Mouse (Mus musculus) heart, postnatal 0 days (tissue): ENCODE data around the gene Rhebl1. TPM values are rescaled to one million over a fixed set of nuclear protein-coding genes. Genes with fewer than 3 reads are reported as not detected.
A peak's percentile ranks its signal among the peaks of the same experiment; 100 is the strongest.
"Not testable (repeated sequence)": the region's sequence is repeated elsewhere in the genome, so short reads cannot be mapped to it uniquely, and the experiment has no call there.

Experiments
- ATAC-seq: fragments of 200-750 bp; cut with Nextera tagmentation; 2 replicates; pipeline ENCODE4 v1.8.0; 2017; ENCODE audit warnings: low read depth, moderate number of reproducible peaks, moderate library complexity; ENCODE audit not compliant: insufficient read depth
- DNase-seq: peaks from one replicate; pipeline ENCODE4 v3.0.0-alpha.2; 2016; ENCODE audit warnings: low spot score
- H3K27ac ChIP-seq: fragments of 300-500 bp; sonication (generic); 2 replicates; pipeline ENCODE4 v1.5.1; 2014; ENCODE audit warnings: low read depth, mild to moderate bottlenecking
- H3K27me3 ChIP-seq: fragments of 300-500 bp; sonication (generic); 2 replicates; pipeline ENCODE4 v1.6.1; 2014; ENCODE audit warnings: low read length, mixed read lengths; ENCODE audit not compliant: control insufficient read depth, insufficient read depth
- H3K36me3 ChIP-seq: fragments of 300-500 bp; sonication (generic); replicated peaks from 2 replicates; pipeline ENCODE4 v1.6.1; 2014; ENCODE audit warnings: low read length, mixed read lengths; ENCODE audit not compliant: control insufficient read depth, insufficient read depth
- H3K4me1 ChIP-seq: fragments of 300-500 bp; sonication (generic); 2 replicates; pipeline ENCODE4 v1.6.1; 2014; ENCODE audit warnings: antibody characterized with exemption; ENCODE audit not compliant: control insufficient read depth, insufficient read depth
- H3K4me2 ChIP-seq: fragments of 300-500 bp; sonication (generic); 2 replicates; pipeline ENCODE4 v1.6.1; 2014; ENCODE audit warnings: low read depth, mild to moderate bottlenecking, low read length, moderate library complexity
- H3K4me3 ChIP-seq: fragments of 300-500 bp; sonication (generic); 2 replicates; pipeline ENCODE4 v1.5.1; 2014; ENCODE audit warnings: low read depth, low read length
- H3K9ac ChIP-seq: fragments of 300-500 bp; sonication (generic); replicated peaks from 2 replicates; pipeline ENCODE4 v1.6.1; 2014; ENCODE audit warnings: low read depth, low read length, mixed read lengths
- H3K9me3 ChIP-seq: fragments of 300-500 bp; sonication (generic); replicated peaks from 2 replicates; pipeline ENCODE4 v1.6.1; 2016; ENCODE audit warnings: low read length; ENCODE audit not compliant: control insufficient read depth
- CTCF ChIP-seq: IDR thresholded peaks from 2 replicates; pipeline ENCODE4 v1.5.1; 2016; ENCODE audit warnings: antibody characterized with exemption, control low read depth, low read depth
- EP300 ChIP-seq: IDR thresholded peaks from 2 replicates; pipeline ENCODE4 v1.6.1; 2016; ENCODE audit warnings: antibody characterized with exemption, low read depth
- WGBS: fragments of 180-500 bp; shearing (Covaris S2); extraction: QIAGEN DNeasy Blood & Tissue Kit; methylation state at CpG from one replicate; pipeline ENCODE4 v1.1.7; 2014; 5-methylcytosine and 5-hydroxymethylcytosine counted together
- polyA plus RNA-seq: library from polyadenylated mRNA; unstranded; fragments of >200 nt; fragmentation: Nextera tagmentation; extraction: Ambion mirVana; gene quantifications from 2 replicates; pipeline ENCODE4 v1.2.1, GENCODE M21; 2015
- total RNA-seq: library from RNA; depleted of rRNA; stranded (reverse); fragments of >200 nt; gene quantifications from 2 replicates; pipeline ENCODE4 v1.2.3, GENCODE M21; 2014; ENCODE audit warnings: low replicate concordance

The Rhebl1 gene
- total and polyA plus RNA-seq, 2 experiments from 2014 or later, result 4.1 to 12.6 TPM

DNA sequence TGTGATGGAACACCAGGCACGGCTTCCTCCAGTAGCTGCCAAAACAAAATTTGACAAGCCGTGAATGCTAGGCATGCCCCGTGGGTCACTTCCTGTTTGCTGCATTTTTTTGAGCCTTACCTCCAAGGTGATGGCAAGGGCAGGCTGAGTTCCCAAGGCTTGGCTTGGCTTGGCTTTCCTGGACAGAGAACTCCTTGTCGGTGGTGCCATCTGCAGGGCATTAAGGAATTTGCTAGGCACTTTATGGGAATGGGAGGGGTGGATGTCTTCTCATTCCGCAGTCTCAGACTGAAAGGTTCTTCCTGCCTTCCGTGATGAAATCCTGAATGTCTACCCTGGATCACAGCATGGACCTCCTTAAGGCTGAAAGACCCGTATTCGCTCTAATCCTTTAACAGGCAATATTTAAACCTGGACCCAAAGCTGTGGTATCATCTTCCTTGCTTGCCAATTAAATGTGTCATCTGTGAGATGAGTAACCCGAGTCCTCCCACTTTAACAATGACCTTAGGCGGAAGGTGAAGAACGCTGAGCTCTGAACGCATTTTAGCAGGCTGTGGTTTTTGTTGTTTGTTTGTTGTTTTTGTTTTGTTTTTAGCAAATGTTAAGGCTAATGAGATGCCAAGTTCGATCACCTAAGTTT is 34.4 kb upstream of the Rhebl1 start:
- Histone ChIP-seq H3K4me1 (no peaks in the 10 kb centered on the region; the same call in 1 of the 2 replicates), H3K4me3 (no peak overlapping the region), H3K27me3 (no peaks in the 10 kb centered on the region), H3K27ac (peak overlapping the region; percentile 43), H3K4me2 (no peak overlapping the region), H3K36me3 (peaks cover 13% of the 10 kb centered on the region), H3K9ac (no peak overlapping the region), H3K9me3 (no peaks in the 10 kb centered on the region)
- 12% methylated on average over 13 of the region's 13 CpGs for WGBS
- ATAC-seq (peak; percentile 87), DNase-seq (peak; percentile 94)
- TF ChIP-seq CTCF, result peak; percentile 83
- peak; percentile 69; the same call in 1 of the 2 replicates for TF ChIP-seq EP300

- DNase-seq, result no peak
- TF ChIP-seq EP300 (no peak), CTCF (no peak)
- Histone ChIP-seq H3K27ac (no peak overlapping the region), H3K4me1 (no peaks in the 10 kb centered on the region), H3K9me3 (no peaks in the 10 kb centered on the region), H3K9ac (no peak overlapping the region), H3K36me3 (peaks cover 13% of the 10 kb centered on the region), H3K27me3 (no peaks in the 10 kb centered on the region), H3K4me2 (no peak overlapping the region), H3K4me3 (no peak overlapping the region)
- 77% methylated on average over 5 of the region's 5 CpGs for WGBS
- no peak for ATAC-seq
Measured at GRCm38 (mm10) chr15:98927566-98927965, 33.2 kb upstream of the Rhebl1 start.

DNA sequence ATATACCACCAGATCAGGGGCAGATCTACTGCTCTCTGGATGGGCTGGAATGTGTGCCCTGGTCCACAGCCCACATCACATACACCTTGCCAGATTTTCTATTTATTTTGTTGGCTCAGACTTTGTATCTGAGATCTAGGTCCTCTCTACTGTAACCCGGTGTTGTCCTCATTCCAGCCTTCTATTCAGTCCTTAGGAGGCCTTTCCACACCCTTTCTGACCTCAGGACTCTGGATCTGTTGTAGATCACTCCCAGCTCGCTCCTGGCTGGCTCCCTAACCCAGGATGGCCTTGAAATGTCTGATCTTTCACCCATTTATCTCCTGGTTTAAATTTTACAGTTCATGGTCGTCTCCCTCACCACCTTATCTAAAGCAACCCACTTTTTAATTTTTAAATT is 30.3 kb upstream of the Rhebl1 start:
- WGBS, result 58% methylated on average over 3 of the region's 3 CpGs
- no peaks in the 10 kb centered on the region for H3K27me3 ChIP-seq
- 0 out of 2 replicates have a peak, but pooled peaks cover 3% of the 10 kb centered on the region for H3K36me3 ChIP-seq
- no peak overlapping the region for H3K4me2 ChIP-seq
- H3K4me1 ChIP-seq, result no peaks in the 10 kb centered on the region
- DNase-seq (no peak), ATAC-seq (no peak)
- H3K9ac ChIP-seq, result no peak overlapping the region
- H3K27ac ChIP-seq, result no peak overlapping the region
- H3K9me3 ChIP-seq, result no peaks in the 10 kb centered on the region
- TF ChIP-seq EP300, result no peak
- TF ChIP-seq CTCF, result no peak
- no peak overlapping the region for H3K4me3 ChIP-seq

GRCm38 (mm10) chr15:98923031-98923537 is 28.7 kb upstream of the Rhebl1 start:
- Histone ChIP-seq H3K9ac (no peak overlapping the region), H3K4me3 (no peak overlapping the region), H3K27ac (no peak overlapping the region), H3K9me3 (no peaks in the 10 kb centered on the region), H3K27me3 (no peaks in the 10 kb centered on the region), H3K36me3 (0 out of 2 replicates have a peak, but pooled peaks cover 3% of the 10 kb centered on the region), H3K4me2 (no peak overlapping the region), H3K4me1 (no peaks in the 10 kb centered on the region)
- WGBS, result 72% methylated on average over 2 of the region's 2 CpGs
- no peak for DNase-seq
- ATAC-seq, result no peak
- no peak for TF ChIP-seq EP300

- Histone ChIP-seq H3K4me1 (no peaks in the 10 kb centered on the region), H3K4me2 (no peak overlapping the region), H3K27me3 (no peaks in the 10 kb centered on the region), H3K9me3 (no peaks in the 10 kb centered on the region), H3K4me3 (no peak overlapping the region), H3K27ac (no peak overlapping the region), H3K36me3 (0 out of 2 replicates have a peak, but pooled peaks cover 3% of the 10 kb centered on the region), H3K9ac (no peak overlapping the region)
- ATAC-seq, result no peak
- TF ChIP-seq CTCF (no peak), EP300 (no peak)
- WGBS, result 26% methylated on average over 3 of the region's 3 CpGs
- DNase-seq, result no peak
Measured at GRCm38 (mm10) chr15:98922581-98922980, 28.2 kb upstream of the Rhebl1 start.

- no peak overlapping the region for H3K4me2 ChIP-seq
- DNase-seq (no peak), ATAC-seq (no peak)
Measured at GRCm38 (mm10) chr15:98921510-98921909, 27.2 kb upstream of the Rhebl1 start.

GRCm38 (mm10) chr15:98918499-98918895 is 24.2 kb upstream of the Rhebl1 start:
- H3K9me3 ChIP-seq, ATAC-seq, H3K27me3 ChIP-seq, DNase-seq: not testable (repeated sequence)
- Histone ChIP-seq H3K4me3 (peak overlapping the region; percentile 95), H3K4me1 (peaks cover 12% of the 10 kb centered on the region), H3K9ac (peak overlapping the region; percentile 26; the same call in 1 of the 2 replicates), H3K36me3 (peaks cover 20% of the 10 kb centered on the region), H3K4me2 (peak overlapping the region; percentile 60), H3K27ac (peak overlapping the region; percentile 66)
- 19% methylated on average over 8 of the region's 8 CpGs for WGBS

More at GRCm38 (mm10) chr15:98921510-98921909, 27.2 kb upstream of the Rhebl1 start:
- H3K36me3 ChIP-seq, result 0 out of 2 replicates have a peak, but pooled peaks cover 3% of the 10 kb centered on the region
- H3K9ac ChIP-seq, result no peak overlapping the region
- no peak overlapping the region for H3K4me3 ChIP-seq
- H3K4me1 ChIP-seq, result peaks cover 4% of the 10 kb centered on the region
- WGBS, result 87% methylated on average over 5 of the region's 5 CpGs
- no peaks in the 10 kb centered on the region for H3K9me3 ChIP-seq
- no peak overlapping the region for H3K27ac ChIP-seq
- H3K27me3 ChIP-seq, result no peaks in the 10 kb centered on the region
- TF ChIP-seq CTCF (no peak), EP300 (no peak)
